Mouse (Mus musculus): ENCODE results near the gene Prtn3. TPM values are rescaled to one million over a fixed set of nuclear protein-coding genes. Genes with fewer than 3 reads are reported as not detected.

The Prtn3 gene
- total RNA-seq, 2 experiments from 2014 or later = 4.5 to 5.2 TPM

- intact Hi-C loops (cut with DNase I) = no loop called here
- DNase-seq (ENCODE audit: extremely low spot score in 1 of 2, low spot score in 2 of 2) = peak; percentile 99 to 100
Observed at GRCm38 (mm10) chr10:79853860-79854795, 20.1 kb upstream of the Prtn3 start, which contains the start of gene Ptbp1. TSS of gene Ptbp1 (plus strand) at chr10:79854427.

DNA sequence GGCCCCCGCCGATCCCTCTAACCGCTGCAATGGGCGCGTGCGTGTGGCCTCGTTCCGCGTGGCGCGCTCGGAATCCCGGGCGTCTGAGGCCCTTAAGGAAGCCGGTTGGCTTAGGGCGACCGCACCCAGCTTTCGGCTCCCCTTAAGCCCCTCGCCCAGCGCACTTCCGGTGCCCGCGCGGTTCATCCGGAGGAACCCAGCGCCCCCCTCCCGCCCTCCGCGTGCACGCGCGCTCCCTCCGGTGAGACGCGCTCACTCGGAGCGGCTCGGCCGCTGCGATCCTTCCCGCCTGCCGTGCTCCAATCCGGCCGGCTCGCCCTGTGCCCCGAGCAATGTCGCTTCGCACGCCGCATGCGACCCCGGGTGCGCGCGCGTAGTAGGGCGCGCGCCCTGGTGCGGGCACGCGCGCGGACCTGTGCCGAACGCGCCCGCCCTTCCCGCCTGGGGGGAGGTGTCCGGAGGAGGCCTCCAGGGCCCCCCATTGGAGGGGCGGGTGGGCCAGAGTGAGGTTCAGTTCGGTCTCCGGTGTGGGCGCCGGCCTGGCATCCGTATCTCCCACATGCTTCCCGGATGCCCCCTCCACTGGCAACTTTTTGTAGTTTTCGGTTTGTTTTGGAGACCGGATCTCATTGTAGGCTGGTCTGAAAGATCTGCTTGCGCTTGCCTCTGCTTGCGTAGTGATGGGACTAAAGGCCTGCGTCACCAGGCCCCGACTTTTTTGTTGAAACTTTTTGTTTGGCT lies 19.3 kb upstream of the Prtn3 start:
- DNase-seq (ENCODE audit: extremely low spot score in 1 of 2, low spot score in 2 of 2) = peak in 1 of 2 experiments; percentile 87
- intact Hi-C loops (cut with DNase I) = no loop called here

GRCm38 (mm10) chr10:79855558-79856184 lies 18.6 kb upstream of the Prtn3 start:
- intact Hi-C loops (cut with DNase I) = no loop called here
- DNase-seq (ENCODE audit: extremely low spot score in 1 of 2, low spot score in 2 of 2) = no peak

DNA sequence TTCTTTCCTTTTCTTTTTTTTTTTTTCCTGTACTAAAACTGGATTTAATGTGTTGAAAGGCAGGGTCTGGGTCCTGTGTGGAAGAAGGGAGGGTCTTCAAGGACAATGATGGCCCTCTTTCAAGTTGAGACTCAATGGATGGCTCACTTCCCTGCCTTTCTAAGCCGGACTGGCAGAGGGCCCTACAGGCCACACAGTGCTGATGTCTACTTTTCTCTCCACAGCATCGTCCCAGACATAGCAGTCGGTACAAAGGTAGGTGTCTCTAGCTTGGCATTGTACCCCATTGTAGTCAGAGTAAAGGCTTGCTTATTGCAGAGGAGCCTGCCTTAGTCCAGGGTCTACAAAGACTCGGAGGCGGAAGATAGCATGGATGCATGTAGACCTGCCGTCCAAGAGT lies 18.0 kb upstream of the Prtn3 start:
- DNase-seq (ENCODE audit: extremely low spot score in 1 of 2, low spot score in 2 of 2) = no peak
- intact Hi-C loops (cut with DNase I) = no loop called here

DNA sequence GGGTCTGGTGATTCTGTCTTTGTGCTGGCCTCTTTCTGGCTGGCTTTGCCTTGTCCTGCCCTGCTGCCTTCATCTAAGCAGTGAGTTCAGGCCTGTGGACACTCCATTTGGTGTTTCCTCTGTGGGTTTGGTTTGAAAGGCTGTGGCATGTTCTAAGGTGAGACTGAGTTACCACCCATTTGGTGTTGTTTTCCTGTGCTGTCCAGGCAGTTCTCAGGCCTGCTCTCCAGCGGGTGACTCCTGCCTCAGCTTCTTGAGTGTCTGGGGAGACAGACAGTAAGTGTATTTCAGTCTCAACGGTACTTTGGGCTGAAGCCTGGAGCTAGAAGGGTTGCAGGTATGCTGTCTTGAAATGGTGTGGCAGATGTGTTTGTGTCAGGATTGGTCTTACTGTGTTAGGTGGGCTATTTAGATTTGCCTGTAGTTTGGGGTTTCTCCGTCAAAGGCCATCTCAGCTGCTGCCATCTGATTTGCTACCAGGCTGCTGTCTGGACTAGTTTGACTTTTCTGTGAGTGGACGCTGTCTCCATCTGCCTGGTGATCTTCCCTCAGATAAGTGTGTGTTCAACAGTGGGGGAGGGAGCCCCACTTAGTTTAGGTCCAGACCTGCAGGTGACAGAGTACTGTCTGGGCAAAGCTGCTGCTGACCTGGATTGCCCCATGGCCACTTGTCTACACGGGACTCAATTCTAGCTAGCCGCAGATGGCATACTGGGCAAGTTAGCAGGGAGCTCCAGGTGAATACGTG lies 17.4 kb upstream of the Prtn3 start:
- no peak for DNase-seq (ENCODE audit: extremely low spot score in 1 of 2, low spot score in 2 of 2)
- intact Hi-C loops (cut with DNase I) = no loop called here

- peak in 1 of 2 experiments; percentile 92 for DNase-seq (ENCODE audit: extremely low spot score in 1 of 2, low spot score in 2 of 2)
- intact Hi-C loops (cut with DNase I) = no loop called here
Observed at GRCm38 (mm10) chr10:79857452-79857811, 16.8 kb upstream of the Prtn3 start.

DNA sequence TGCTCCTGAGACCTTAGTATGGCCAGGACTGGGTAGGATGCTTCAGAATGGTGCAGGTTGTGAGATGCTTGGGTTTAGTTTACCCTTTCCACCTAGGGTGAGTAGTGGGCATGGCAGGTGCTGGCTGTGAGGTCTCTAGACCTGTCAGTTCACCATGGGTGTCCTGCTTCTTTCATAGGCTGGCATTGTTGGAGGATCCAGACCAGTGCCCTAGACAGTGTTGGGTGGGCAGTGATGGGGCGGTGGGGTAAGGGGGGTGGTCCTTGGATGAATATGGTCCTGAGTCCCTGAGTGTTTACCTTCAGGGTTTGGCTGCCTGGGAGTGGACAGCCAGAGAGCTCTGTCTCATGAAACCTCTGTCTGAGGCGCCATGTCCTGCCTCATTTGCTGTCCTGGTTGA lies 16.4 kb upstream of the Prtn3 start:
- intact Hi-C loops (cut with DNase I) = no loop called here
- no peak for DNase-seq (ENCODE audit: extremely low spot score in 1 of 2, low spot score in 2 of 2)

DNA sequence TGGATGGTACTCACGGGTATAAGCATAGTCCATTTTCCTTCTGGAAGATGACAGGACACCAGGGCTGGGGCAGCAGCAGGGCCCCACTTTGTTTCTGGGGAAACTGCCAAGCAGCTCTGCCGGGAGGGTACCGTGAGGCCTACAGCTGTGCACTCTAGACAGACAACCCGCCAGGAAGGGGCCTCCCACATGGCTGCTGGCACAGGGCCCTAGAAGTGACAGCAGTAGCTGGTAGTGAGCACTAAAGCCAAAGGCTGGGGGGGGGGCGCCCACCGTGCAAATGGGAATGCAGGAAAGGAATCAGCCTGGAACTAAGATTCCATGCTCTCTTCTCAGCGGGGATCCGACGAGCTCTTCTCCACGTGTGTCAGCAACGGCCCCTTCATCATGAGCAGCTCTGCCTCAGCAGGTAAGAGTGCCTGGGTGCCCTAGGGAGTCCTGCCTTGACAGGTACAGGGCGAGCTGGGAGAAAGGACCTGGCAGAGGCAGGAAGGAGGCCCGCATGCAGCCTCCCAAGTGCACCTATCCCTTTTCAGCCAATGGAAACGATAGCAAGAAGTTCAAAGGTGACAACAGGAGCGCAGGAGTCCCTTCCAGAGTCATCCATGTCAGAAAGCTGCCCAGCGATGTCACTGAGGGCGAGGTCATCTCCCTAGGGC lies 15.7 kb upstream of the Prtn3 start:
- DNase-seq (ENCODE audit: extremely low spot score in 1 of 2, low spot score in 2 of 2) = peak; percentile 80 to 90
- intact Hi-C loops (cut with DNase I) = no loop called here

- DNase-seq (ENCODE audit: extremely low spot score in 1 of 2, low spot score in 2 of 2) = peak in 1 of 2 experiments; percentile 33
- intact Hi-C loops (cut with DNase I) = no loop called here
Observed at GRCm38 (mm10) chr10:79859116-79859515, 15.2 kb upstream of the Prtn3 start.

DNA sequence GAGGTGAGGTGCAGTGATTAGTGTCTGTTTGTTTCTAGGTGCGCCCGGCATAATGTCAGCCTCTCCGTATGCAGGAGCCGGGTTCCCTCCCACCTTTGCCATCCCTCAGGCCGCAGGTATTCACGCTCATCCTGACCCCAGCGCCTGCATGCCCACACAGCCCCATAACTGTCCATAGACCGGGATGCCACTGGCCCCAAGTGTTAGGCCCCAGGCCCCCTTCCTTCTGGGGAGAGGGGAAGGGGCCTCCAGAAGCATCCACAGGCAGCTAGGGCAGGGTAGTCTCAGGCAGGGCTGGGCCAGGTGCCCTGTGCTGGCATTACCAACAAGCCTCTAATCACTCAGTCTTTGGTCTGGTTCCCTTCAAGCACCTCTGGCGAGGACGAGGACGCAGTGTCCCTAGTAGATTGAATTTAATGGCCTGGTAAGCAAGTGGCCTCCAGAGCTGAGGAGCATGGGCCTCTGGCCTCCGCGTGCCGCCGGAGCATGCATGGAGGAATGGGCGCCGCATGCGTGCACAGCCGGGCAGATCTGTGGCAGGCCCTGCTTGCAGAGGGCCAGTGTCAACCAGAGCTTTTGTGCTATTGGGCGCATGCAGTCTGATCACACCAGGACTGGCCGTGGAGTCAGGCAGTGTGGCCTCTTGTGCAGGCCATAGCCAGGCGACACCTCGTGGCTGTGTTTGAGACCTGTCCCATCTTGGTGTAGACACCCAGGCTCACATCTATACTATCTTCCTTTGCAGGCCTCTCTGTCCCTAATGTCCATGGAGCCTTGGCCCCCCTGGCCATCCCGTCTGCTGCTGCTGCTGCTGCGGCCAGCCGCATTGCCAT lies 14.0 kb upstream of the Prtn3 start:
- DNase-seq (ENCODE audit: extremely low spot score in 1 of 2, low spot score in 2 of 2) = no peak
- intact Hi-C loops (cut with DNase I) = no loop called here

DNA sequence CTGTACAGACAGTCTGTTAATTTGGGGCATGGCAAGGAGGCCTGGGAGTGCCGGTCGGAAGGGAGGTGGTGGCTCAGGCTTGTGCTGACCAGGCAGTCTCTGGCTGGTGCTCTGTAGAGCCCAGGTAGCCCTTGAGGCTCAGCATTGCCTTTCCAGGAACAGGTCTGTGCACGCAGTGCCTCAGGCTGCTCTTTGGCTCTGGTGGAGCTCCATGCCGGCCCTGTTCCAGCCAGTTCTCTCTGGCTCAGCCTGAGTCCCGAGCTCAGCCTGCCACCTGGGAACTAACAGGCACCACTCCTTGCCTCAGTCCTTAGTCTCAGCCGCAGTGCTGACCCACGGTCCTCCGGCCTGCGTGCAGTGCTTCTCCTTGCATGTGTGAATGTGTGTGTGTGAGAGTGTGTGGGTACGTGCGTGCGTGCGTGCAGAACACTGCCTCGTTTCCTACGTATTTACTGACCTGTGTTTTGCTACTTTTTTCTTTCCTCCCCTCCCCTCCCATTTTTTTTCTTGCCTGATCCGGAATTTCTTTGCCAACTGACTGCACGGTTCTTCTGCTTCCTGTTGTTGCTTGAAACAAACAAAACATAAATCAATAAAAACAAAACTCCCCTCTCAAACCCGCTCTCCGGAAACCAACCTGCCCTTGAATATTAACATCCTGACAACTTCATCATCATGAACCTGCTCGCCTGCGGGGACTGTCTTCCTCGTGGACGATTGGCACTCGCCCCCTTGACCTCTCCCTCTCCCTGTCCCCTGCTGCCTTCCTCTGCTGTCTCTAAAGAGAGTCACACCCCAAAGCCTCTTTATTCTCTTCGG lies 12.8 kb upstream of the Prtn3 start:
- intact Hi-C loops (cut with DNase I) = no loop called here
- no peak for DNase-seq (ENCODE audit: extremely low spot score in 1 of 2, low spot score in 2 of 2)

DNA sequence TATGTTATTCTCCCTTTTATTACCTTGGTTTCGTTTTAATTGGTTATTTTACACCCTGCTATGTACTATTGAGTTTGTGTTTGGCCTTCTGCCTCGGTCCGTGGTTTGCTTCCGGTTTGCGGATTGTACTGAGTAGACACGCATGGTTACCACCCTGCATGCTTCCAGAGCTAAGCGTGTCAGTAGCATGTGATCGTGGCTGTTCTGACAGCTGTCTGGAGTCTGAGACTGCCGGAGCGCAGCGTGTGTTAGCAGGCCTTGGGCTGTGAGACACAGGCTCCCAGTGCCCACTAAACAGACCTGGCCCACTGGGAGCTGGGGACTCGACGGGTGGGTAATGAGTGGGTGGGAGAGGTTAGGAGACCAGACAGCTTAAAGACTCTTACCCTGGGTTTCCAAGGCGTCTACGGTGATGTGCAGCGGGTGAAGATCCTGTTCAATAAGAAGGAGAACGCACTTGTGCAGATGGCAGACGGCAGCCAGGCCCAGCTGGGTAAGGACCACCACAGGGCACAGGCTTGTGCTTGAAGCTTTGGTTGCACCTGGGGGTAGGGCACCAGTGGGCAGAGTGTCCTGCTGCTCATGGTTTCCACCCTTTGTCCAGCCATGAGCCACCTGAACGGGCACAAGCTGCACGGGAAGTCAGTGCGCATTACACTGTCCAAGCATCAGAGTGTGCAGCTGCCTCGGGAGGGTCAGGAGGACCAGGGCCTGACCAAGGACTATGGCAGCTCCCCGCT lies 12.1 kb upstream of the Prtn3 start:
- DNase-seq (ENCODE audit: extremely low spot score in 1 of 2, low spot score in 2 of 2) = no peak
- intact Hi-C loops (cut with DNase I) = no loop called here

- peak in 1 of 2 experiments; percentile 51 for DNase-seq (ENCODE audit: extremely low spot score in 1 of 2, low spot score in 2 of 2)
- intact Hi-C loops (cut with DNase I) = no loop called here
Observed at GRCm38 (mm10) chr10:79862925-79863324, 11.4 kb upstream of the Prtn3 start.

DNA sequence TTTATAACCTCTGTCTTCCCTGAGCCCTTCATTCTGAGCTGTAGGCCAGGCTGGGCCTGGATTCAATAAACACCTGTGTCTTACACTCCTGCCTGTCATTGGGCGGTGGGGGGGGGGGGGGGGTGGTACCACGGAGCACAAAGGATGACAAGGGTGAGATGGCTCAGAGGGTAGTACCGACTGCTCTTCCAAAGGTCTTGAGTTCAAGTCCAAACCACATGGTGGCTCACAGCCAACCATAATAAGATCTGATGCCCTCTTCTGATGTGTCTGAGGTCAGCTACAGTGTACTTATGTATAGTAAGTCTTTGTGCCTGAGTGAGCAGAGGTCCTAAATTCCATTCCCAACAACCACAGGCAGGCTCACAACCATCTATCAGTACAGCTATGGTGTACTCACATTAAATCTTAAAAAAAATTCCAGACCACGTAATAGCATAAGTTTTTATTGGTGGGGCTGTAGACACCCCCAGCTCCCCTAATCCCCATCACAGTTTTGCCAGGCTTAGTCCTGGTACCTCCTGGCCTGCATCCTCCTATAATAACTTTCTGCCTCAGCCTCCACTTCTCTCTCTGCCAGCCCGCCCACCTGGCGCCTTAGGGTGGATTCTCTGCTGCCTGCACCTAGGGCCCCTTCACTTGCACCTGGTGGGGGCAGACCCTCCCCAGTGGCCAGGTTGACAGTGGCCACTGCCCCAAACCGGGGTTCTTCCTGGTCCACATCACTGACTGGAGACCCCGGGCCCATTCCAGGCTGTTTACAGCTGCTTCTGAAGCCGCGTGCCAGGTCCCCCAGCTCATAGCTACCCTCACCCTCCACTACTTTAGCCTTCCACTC lies 9.7 kb upstream of the Prtn3 start:
- intact Hi-C loops (cut with DNase I) = no loop called here
- DNase-seq (ENCODE audit: extremely low spot score in 1 of 2, low spot score in 2 of 2) = peak in 1 of 2 experiments; percentile 41

- peak in 1 of 2 experiments; percentile 38 for DNase-seq (ENCODE audit: extremely low spot score in 1 of 2, low spot score in 2 of 2)
- intact Hi-C loops (cut with DNase I) = no loop called here
Observed at GRCm38 (mm10) chr10:79865189-79865601, 9.1 kb upstream of the Prtn3 start.
